Mouse (Mus musculus) olfactory bulb, adult 2 months (tissue): Measurements from ENCODE around the gene Twsg1. TPM values are rescaled to one million over a fixed set of nuclear protein-coding genes. Genes with fewer than 3 reads are reported as not detected.

ENCODE experiments used
- H3K27ac ChIP-seq: fragments of 200-500 bp; 2 replicates; pipeline ENCODE4 v1.5.1; 2012; ENCODE audit warnings: low read depth, low read length; ENCODE audit not compliant: insufficient read depth
- H3K4me1 ChIP-seq: fragments of 200-500 bp; 2 replicates; pipeline ENCODE4 v1.6.1; 2012; ENCODE audit warnings: low read length; ENCODE audit not compliant: control insufficient read depth, insufficient read depth
- H3K4me3 ChIP-seq: fragments of 200-500 bp; 2 replicates; pipeline ENCODE4 v1.5.1; 2012; ENCODE audit warnings: mild to moderate bottlenecking, low read depth, low read length, moderate library complexity; ENCODE audit not compliant: insufficient read depth
- CTCF ChIP-seq: fragments of 200-500 bp; IDR thresholded peaks from 2 replicates; pipeline ENCODE4 v1.5.1; 2012; ENCODE audit warnings: low read depth, mild to moderate bottlenecking, low read length, moderate library complexity; ENCODE audit not compliant: insufficient read depth
- POLR2A ChIP-seq: fragments of 200-500 bp; IDR thresholded peaks from 2 replicates; pipeline ENCODE4 v1.6.1; 2012; ENCODE audit warnings: mild to moderate bottlenecking, low read depth, low read length, moderate library complexity; ENCODE audit not compliant: insufficient read depth
- WGBS: fragments of 180-500 bp; shearing (Covaris S2); methylation state at CpG from one replicate; pipeline ENCODE4 v1.1.7; 2018; 5-methylcytosine and 5-hydroxymethylcytosine counted together
- polyA plus RNA-seq: library from polyadenylated mRNA; stranded (reverse); fragments of >200 nt; gene quantifications from 2 replicates; pipeline ENCODE4 v1.2.4, GENCODE M21; 2012; ENCODE audit warnings: low replicate concordance; ENCODE audit not compliant: missing spikeins, insufficient read depth, insufficient read length

Twsg1 gene
- polyA plus RNA-seq, 1 experiment: not detected

DNA sequence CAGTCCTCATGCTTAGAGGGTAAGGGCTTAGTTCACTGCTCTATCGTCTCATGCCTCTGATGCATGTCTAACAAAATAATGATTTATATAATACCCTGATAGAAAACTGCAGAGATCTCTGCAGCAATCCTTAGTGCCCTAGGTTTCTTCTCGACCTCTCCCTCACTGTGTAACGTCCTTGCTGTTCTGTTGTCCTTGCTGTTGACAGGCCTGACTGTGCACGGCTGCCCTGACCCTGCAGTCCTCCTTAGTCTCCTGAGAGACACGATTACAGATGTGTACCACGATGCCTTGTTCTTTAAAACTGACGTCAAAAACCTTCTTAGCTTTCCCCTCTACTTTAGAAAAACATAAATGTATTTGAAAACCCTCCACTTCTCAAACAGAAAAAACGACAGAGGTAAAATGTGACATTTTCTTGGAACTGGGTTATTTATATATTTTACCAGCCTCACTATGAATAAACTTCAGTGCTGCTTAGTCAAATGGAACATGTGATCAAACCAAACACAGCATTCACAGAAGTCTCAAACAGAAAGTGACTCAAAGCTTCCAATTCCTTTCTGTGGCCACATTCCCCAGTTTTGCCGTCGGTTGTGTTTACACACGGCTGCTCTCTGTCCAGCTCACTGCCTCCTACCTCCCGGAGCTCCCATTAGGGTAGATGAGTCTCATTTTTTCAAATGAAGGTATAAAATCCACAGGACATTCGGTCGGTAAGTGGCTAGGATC, 11.4 kb downstream of the Twsg1 start:
- Histone ChIP-seq H3K27ac (0 out of 2 replicates have a peak overlapping the region, but pooled peaks have one; percentile 36), H3K4me1 (peaks cover 8% of the 10 kb centered on the region), H3K4me3 (no peak overlapping the region)
- TF ChIP-seq POLR2A: no peak
- no peak for TF ChIP-seq CTCF
- WGBS: 45% methylated on average over 14 of the region's 14 CpGs

DNA sequence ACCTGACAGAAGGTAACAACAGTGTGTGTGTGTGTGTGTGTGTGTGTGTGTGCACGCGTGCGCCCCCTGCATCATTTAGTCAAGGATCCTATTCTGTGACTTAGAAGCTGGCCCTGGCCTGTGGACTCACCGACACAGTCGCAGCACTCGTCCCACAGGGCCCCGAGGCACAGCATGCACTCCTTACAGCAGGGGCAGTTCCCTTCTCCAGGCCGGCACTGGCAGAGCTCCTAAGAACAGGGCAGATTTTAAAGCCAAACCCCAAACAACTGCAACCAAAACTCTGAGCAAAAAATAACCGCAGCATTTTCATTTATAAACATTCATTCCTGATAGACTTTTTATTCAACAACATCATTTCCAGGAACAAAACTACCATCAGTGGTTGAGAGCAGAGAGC, 13.4 kb downstream of the Twsg1 start:
- 83% methylated on average over 9 of the region's 9 CpGs for WGBS
- no peak overlapping the region for H3K27ac ChIP-seq
- H3K4me3 ChIP-seq: no peak overlapping the region
- H3K4me1 ChIP-seq: peaks cover 8% of the 10 kb centered on the region
- TF ChIP-seq POLR2A (no peak), CTCF (no peak)

DNA sequence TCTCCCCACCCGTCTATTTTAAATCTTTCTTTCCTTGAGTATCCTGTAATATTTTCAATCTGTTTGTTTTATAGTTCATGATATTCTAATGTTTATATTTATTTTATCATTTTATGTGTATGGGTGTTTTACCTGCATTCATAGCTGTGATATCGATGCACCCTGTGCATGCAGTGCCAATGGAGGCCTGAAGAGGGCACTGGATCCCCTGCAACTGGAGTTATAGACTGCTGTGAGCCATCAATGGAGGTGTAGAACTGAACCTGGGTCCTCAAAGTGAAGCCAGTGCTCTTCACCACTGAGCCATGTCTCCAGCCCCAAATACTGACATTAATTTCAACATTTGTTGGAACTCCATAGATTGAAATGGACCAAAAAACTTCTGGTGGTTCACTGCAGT, 17.3 kb downstream of the Twsg1 start:
- no peak for TF ChIP-seq CTCF
- TF ChIP-seq POLR2A: no peak
- 92% methylated on average over 2 of the region's 2 CpGs for WGBS
- Histone ChIP-seq H3K4me3 (no peak overlapping the region), H3K27ac (no peak overlapping the region), H3K4me1 (peaks cover 7% of the 10 kb centered on the region)

DNA sequence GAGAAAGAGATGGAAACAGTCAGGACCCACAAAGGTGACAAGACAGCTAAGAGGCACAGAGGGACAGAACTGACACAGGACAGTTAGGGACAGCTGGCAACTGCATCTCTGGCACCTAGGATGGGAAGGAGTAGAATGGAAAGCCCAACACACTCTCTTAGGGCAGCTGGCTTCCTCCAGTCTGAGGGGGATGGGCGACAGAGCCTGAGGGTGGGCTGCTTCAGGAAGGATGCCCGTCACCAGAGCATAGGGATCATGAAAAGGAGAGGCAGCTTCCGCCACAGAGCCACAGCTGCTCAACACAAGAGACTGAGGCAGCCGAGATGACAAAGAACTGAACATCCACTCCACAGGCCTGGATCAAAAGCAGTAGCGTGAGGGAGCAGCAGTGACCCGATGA, 19.5 kb downstream of the Twsg1 start:
- Histone ChIP-seq H3K4me1 (peaks cover 7% of the 10 kb centered on the region), H3K4me3 (no peak overlapping the region), H3K27ac (no peak overlapping the region)
- 60% methylated on average over 6 of the region's 6 CpGs for WGBS
- TF ChIP-seq CTCF (no peak), POLR2A (no peak)

DNA sequence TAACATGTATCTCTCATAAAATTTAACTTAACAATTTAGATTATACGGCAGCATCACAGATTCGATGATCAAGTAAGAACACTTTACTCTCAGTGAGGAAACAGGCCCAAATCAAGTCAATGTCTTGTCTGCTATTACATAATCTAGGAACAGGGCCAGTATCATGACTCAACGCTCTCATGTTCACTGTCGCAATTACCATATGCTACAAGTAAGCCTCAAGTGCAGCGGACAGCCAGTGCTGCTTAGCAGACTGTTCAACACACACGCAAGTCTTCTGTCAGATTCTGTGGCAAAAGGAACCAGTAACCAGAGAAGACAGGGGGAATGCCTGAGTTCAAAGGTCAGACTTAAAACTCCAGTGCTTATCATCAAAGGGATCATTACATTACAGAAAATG, 20.1 kb downstream of the Twsg1 start:
- TF ChIP-seq POLR2A (no peak), CTCF (no peak)
- Histone ChIP-seq H3K4me3 (no peak overlapping the region), H3K4me1 (peaks cover 7% of the 10 kb centered on the region), H3K27ac (no peak overlapping the region)
- 50% methylated on average over 6 of the region's 6 CpGs for WGBS

DNA sequence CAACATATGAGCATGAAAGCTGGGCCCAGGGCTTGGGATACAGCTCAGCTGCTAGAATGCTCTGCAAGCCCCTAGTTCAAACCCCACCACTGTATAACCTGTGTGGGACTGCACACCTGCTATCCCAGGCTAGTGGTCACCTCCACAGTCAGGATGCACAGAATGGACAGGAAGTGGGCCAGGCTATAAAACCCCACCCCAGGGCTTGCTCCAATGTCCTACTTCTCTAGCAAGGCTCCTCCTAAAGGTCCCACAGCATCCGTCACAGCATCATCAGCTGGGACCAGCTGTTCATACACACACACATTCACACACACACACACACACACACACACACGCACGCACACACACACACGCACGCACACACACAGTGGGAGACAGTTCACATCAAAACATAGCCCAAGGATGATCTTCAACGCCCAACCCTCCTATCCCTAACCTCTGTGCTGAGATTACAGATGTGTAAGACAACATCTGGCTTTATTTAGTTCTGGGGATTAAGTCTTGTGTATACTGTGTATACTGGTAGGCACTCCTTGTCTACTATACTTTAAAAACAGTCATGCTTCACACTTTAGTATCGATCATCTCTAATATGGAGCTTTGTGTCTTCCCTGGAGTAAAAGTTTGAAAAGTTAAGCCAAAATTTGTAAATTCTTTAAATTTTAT, 20.7 kb downstream of the Twsg1 start:
- Histone ChIP-seq H3K4me1 (peaks cover 7% of the 10 kb centered on the region), H3K27ac (no peak overlapping the region), H3K4me3 (no peak overlapping the region)
- no peak for TF ChIP-seq CTCF
- TF ChIP-seq POLR2A: no peak
- 95% methylated on average over 7 of the region's 7 CpGs for WGBS

DNA sequence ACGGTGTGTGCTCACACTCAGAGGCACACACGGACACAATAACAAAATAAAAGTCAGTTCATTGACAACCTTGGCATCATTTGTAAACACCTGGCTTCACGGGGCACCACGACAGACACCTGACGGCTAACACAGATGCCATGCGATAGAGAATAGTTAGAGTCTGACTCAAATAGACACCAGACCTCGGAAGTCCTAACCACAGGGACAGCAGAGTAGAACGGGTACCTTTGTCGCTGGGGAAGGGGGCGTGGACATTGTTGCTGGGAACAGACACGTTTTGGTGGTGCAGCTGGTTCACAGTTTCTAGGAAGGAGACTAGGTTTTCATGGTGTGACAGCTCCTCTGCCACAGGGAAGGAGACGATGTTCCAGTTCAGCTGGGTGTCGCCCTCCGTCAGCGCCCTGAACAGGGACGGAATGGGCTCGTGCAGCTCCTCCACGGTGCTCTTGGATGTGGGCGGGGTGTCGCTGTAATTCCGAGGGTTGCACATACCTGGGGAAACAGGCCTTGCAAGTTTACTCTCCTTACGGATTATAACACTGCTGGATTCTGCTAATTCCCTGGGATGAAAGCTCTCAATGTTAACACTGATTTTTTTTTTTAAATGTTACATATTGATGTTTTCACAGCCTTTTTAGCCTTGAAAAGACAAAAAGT, 21.6 kb downstream of the Twsg1 start:
- WGBS: 77% methylated on average over 22 of the region's 22 CpGs
- no peak overlapping the region for H3K4me3 ChIP-seq
- H3K4me1 ChIP-seq: peaks cover 7% of the 10 kb centered on the region
- no peak overlapping the region for H3K27ac ChIP-seq
- TF ChIP-seq CTCF (no peak), POLR2A (no peak)

DNA sequence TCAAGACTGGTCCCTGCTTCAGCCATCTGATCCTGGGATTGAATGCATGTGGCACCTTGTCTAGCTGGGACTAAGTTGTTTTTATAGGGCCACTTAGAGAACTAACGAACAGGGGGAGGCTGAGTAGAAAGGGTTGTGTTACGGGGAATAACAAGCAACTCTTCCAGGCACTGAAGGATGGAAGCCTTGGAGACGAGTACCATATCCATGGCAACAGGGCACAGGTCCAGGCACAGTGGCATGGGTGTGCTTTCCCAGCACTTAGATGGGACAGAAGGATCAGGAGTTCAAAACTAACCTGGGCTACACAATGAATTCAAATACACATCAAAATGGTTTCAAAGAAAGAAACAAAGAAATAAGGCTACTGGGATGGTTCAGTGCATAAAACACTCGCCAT, 23.9 kb downstream of the Twsg1 start:
- Histone ChIP-seq H3K4me3 (no peak overlapping the region), H3K27ac (no peak overlapping the region), H3K4me1 (peaks cover 7% of the 10 kb centered on the region)
- 67% methylated on average over 4 of the region's 4 CpGs for WGBS
- TF ChIP-seq POLR2A: no peak
- TF ChIP-seq CTCF: no peak

DNA sequence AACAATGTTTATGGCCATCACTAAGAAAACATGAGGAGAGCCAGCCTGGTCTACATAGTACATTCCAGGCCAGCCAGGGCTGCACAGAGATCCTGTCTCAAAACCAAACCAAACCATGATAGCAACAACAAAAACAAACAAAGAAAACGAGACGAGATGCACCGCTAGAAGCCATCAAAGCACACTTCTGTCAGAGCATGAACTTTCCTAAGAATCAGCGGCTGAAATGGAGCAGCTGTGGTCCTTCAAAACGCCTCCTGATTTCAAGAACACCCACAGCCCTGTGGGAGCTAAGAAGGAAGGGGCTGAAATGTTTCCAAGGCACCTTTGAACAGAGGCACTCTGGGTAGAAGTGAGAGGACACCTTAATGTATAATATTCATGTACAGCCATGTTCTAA, 26.8 kb downstream of the Twsg1 start:
- no peak for TF ChIP-seq CTCF
- no peak for TF ChIP-seq POLR2A
- no peaks in the 10 kb centered on the region for H3K4me1 ChIP-seq
- H3K4me3 ChIP-seq: no peak overlapping the region
- WGBS: 46% methylated on average over 5 of the region's 5 CpGs
- no peak overlapping the region for H3K27ac ChIP-seq
